Mouse (Mus musculus): Measurements from ENCODE around the gene Pdcd1. TPM values are rescaled to one million over a fixed set of nuclear protein-coding genes. Genes with fewer than 3 reads are reported as not detected.
"Not testable (repeated sequence)": the region's sequence is repeated elsewhere in the genome, so short reads cannot be mapped to it uniquely, and the experiment has no call there.

The Pdcd1 gene
- total RNA-seq, 2 experiments from 2014 or later: not detected

GRCm38 (mm10) chr1:94001023-94001422 is 51.3 kb downstream of the Pdcd1 start:
- TF ChIP-seq CTCF (IDR thresholded peaks at IDR 0.05): no peak
- no peak for DNase-seq
- Histone ChIP-seq H3K4me3 (no peak overlapping the region), H3K27ac (no peak overlapping the region)
- intact Hi-C loops (cut with DNase I): no loop called here

- DNase-seq; H3K4me3 ChIP-seq; H3K27ac ChIP-seq; intact Hi-C loops (cut with DNase I): not testable (repeated sequence)
These were observed 60.9 kb downstream of the Pdcd1 start for GRCm38 (mm10) chr1:93991491-93991890.

GRCm38 (mm10) chr1:93991068-93991467 is 61.3 kb downstream of the Pdcd1 start:
- DNase-seq; H3K27ac ChIP-seq; intact Hi-C loops (cut with DNase I); H3K4me3 ChIP-seq: not testable (repeated sequence)

GRCm38 (mm10) chr1:93990209-93990608 is 62.1 kb downstream of the Pdcd1 start, which contains the start of gene Gal3st2c:
Gene Gal3st2c, plus strand, starts transcription at chr1:93990509.
- DNase-seq; H3K27ac ChIP-seq; H3K4me3 ChIP-seq; intact Hi-C loops (cut with DNase I): not testable (repeated sequence)

GRCm38 (mm10) chr1:93988786-93989185 is 63.6 kb downstream of the Pdcd1 start:
- DNase-seq: no peak
- H3K27ac ChIP-seq: no peak overlapping the region
- no peak for TF ChIP-seq CTCF (IDR thresholded peaks at IDR 0.05)
- intact Hi-C loops (cut with DNase I): no loop called here
- H3K4me3 ChIP-seq: no peak overlapping the region

Other genes starting within 250 kb of the Pdcd1 start
- 1 to 10 TPM; 3.6 to 5.8 TPM for gene Ing5, start 248.6 kb downstream of the Pdcd1 start, total RNA-seq (2021)
- gene D2hgdh, start 227.6 kb downstream of the Pdcd1 start, total RNA-seq (2021): 10 to 100 TPM; 21.7 to 22.9 TPM
- not detected for gene Gal3st2, start 191.2 kb downstream of the Pdcd1 start, total RNA-seq (2021)
- gene Gal3st2b, start 134.2 kb downstream of the Pdcd1 start, total RNA-seq (2021): under 1 TPM; 0.08 to 0.15 TPM
- gene Gal3st2c, start 62.0 kb downstream of the Pdcd1 start, total RNA-seq (2021): under 1 TPM; 0.03 to 0.06 TPM
- gene Neu4, start 32.1 kb downstream of the Pdcd1 start, total RNA-seq (2021): not detected